Mouse (Mus musculus) forelimb bud, embryonic 11.5 days (tissue): Measurements from ENCODE around the gene Mast3.
A peak's percentile ranks its signal among the peaks of the same experiment; 100 is the strongest.

ENCODE experiments used
- DNase-seq: peaks from one replicate; pipeline ENCODE4 v3.0.0-alpha.2; 2012; ENCODE audit warnings: low read depth, low spot score

The Mast3 gene

DNA sequence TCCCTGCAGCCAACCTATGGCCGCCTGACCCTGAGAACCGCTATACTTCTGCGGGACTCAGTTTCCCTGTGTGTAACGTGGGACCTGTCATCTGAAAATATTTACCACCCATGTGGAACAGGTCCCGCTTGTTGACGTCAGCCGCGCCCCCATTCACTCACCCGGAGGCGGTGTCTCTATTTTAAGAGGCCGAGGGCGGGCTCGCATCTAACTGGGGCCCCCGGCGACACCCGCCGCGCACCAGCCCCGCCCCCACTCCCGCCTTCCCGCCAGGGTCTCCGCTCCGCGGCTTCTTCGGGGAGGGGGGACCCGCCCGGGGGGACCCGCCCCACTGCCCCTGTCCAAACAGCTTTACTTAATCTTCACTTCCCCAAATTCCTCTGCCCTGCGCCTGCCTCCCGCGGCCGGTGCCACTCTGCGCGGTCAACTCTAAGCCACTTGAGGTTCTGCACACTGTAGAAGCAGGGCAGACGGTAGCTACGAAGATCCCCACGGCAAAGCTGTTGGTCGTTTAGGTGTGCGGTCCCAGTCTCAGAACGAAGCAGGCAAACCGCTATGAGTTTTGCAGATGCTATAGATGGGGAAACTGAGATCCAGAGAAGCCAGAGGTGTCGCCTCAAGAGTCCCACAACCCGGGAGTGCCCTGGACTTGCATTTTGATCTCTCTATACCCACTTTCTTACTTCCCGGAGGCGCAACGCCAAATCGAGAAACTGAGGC, 933 bp downstream of the Mast3 start:
- no peak for DNase-seq

DNA sequence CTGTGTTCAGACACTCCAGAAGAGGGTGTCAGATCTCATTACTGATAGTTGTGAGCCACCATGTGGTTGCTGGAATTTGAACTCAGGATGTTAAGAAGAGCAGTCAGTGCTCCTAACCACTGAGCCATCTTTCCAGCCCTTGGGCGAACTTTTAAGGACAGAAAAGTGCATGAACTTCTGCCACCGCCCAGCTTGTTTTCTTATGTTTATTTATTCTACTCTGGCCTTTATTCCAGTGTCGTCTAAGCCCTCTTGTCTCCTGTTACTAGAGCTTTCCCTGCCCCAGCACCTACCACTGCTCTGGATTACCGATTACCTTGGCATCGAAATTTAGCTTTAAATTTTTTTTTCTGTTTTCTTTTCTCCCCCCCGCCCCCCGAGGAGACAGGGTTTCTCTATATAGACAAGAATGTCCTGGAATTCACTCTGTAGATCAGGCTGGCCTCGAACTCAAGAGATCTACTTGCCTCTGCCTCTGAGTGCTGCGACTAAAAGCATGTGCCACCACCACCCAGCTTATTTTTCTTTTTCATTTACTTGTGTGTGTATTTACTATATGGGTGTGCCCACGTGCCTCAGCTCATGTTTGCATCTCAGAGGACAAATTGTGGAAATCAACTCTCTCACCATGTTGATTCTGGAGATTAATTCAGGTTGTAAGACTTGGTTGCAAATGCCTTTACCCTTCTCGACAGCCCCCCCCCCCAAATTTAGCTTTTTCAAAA, 1.9 kb downstream of the Mast3 start:
- DNase-seq, result no peak

DNA sequence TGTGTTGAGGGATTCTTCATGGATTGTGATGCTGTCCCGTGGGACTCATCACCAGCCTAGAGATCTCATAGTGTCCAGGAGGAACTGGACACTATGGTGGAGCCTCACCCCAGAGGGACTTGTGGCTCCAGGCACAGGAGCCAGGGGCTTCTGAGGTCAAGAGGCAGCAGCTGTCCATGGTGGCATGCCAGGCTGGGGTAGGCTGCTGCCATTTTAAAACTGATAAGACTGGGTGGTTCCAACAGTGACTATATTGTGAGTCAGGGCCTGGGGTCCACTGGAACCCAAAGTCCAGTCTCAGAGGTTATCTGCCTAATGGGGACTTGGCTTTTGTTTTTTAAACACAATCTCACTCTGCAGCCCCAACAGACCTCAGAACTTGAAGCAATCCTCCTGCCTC, 3.0 kb downstream of the Mast3 start:
- no peak for DNase-seq

DNA sequence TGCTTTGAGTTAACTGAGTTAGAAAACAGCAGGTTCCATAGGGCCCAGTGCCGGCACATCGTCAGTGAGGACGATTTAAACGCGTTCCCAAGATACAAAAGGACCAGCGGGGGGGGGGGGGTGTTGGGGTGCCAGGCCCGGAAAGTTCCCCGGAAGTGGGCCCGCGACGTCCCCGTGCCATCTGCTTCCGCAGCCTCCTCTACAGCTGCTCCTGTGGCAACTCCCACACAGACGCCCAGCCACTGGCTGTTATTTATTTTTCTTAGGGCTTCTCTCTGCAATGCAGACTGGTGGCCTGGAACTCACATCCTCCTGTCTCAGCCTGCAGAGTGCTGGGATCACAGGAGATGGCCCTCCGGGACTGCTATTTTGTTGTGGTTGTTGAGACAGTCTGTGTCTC, 3.7 kb downstream of the Mast3 start:
- DNase-seq, result no peak

DNA sequence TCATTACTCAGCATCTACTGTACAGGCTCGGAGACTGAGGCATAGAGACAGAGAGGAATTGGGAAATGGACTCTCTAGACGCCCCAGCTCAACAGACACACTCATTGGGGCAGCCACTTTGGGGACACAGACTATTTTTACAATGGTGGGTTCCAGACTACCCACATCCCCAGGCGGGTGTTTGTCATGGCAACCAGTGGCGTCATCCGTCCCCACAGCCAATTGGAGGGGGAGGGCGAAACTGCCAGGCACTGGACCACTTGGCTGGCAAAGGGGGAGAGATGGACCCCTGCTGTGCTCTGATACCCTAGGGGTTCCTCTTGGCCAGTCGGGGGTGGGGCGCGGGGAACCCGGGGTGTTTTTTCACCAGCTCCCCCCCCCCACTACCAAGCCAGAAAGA, 4.2 kb downstream of the Mast3 start:
- DNase-seq, result no peak

DNA sequence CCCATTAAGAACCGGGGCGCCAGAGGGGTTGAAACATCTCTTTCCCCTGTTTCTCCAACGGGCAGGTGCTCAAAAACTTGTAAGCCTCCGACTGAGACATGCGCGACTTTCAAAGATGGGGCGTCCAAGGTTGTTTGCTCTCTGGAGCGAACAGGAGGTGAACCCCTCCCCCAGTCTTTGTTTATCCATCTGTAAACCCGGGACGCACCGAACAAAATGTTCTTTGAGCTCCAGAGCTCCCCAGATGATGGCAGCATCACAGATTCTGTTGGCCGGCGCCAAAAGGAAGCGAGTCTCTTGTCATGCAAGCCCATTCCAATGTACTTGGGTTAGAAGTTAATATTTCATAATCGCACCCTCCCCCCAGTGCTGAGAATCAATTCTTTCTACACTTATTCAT, 6.6 kb downstream of the Mast3 start:
- no peak for DNase-seq

DNA sequence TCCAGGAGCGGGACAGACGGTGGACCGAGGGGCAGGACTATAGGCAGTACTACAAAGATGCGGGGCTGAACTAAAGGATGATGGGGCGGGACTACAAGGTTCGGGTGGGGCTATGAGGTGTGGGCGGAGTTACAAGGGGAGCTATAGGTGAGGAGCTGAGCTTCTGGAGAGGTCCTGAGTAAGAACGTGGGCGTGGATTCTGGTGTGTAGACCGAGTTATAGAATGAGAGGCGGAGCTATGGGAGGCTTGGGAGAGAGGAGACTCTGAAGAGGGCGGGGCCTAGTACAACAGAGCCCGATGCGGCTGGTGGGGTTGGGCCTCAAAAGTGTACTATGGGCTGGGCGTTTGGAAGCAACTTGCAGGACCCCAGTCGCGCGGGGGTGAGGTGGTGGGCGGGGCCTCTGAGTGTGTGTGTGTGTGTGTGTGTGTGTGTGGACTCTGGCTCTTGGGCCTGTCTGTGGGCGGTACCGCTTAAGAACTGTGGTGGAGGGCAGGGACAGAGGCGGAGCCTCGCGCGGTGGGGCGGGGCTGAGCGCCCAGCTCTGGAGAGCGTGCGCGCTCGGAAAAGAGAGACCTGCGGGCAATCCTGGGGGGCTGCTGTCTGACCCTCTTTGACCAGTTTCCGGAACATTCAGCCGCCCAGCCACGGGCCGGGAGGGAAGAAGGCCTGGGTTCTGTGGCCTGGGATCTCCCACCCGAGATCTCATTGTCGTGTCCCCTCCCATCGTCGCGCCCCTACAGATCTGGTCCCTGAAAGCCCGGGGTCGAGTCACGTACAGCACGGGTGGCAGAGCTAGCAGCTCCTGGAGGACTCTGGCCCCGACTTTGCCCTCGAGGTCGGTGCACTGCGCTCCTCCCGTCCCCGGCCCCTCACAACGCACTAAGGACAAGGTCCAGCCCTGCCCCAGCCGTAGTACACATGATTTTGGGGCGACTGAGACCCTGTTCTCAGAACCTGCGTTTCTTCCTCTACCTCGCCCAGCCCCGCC, 7.5 kb downstream of the Mast3 start:
- peak; percentile 93 for DNase-seq

DNA sequence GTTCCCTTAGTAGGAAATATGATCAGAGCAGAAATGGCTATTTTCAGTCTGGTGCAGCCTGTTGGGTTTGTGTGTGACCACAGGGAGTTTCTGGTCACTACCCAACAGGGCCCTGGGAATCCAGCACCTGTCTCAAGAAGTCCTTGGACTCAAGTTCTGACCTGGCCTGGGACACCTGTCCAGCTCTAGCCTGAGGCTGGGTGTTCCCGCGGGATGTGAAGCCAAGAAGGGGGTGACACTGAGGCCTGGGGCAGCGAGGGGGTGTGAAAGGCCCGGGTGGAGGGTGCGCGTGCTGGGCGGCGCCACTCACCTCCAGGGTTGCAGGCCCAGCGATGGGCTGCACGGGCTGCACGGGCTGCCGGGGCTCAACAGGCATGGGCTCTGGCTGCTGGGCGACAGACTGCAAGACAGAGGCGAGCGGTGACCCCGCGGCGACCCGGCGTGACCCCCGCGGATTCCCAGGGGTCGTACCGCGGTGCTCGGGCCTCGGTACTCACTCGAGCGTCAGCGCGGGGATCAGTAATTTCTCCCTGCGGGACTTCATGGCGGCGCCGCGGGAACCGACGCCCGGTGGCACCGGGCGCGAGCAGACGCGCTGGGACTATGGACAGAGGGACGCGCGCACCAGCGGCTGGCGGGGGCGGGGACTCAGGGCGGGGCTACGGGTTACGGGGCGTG, 8.3 kb downstream of the Mast3 start:
- DNase-seq, result no peak

DNA sequence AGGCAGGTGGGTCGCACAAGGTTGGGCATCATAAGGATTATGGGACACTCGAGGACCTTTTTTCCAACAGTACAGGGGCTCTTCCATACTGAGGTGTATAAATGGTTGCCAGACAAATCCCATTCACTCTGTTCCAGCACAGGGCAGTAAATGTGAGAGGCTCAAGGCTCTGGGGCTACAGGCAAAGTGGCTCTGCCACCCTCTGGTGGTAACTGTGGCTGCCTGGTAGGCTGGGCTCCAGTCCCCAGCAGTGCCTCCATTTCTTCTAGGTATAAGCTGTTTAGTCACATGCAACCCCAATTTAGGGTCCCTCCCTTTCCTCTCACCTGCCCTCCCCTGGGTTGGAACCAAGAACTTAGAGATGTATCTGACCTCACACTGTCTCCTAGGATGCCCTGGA, 9.5 kb downstream of the Mast3 start:
- no peak for DNase-seq

DNA sequence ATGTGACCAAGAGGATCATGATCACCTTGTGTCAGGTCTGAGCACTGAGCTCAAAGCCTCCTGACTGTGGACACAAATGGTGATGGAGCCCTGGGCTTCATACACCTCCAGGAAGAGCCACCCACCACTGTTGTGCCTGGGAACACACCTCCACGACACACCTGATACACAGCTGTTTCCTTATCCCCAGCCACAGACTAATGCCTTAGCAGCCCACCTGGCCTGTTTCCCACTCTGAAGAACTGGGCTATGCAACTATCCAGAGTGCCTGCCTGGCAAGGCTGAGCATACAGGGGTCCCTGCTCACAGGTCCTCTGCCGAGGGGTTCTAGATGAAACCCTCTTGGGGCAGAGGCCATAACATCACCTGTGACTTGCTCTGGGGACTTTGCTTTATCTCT, 10.6 kb downstream of the Mast3 start:
- DNase-seq, result no peak

DNA sequence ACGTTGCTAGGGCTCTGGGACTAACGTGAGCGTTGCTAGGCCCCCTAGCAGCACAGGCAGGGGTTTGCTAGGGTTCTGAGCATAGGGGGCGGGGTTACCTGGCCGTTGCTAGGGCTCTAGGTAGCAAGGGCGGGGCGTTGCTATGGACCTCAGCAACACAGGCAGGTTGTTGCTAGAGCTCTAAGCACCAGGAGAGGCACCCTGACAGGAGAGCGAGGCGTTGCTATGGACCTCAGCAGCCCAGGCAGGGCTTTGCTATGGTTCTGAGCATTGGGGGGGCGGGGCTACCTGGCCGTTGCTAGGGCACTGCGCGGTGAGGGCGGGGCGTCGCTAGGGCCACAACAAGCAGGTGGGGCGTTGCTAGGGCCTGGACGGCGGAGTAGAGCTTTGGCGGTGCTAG, 12.2 kb downstream of the Mast3 start:
- DNase-seq, result no peak

DNA sequence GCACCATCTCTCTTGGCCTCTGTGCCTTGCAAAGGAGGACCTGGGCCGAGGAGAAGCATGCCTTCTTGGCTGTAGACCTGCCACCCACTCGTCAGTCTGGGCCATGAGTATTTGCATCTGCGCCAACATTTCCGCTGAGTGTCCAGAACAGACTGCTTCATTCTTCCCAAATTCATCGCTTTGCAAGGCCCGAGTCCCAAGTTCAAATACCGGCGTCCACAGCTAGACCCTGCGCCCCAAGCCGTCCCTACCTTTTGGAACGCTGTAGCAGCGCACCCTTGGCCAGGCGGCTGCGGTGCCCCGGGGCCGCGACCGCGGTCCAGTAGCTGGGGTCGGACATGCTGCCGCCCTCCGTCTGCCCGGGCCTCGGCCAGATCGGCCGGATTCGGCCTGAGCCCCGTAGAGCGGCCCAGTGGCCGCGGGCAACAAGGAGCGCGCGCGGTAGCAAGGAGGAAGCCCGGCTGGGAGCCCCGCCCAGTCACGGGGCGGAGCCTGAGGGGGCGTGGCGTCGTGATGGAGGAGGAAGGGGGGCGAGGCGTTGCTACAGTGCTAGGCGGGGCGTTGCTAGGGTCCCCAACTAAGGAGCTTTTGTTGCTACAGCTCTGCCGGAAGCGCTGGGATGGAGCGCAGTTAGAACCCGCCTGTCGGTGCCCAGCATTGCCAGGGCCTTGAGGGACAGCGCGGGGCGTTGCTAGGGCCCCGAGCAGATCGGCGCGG, 12.7 kb downstream of the Mast3 start:
- peak; percentile 96 for DNase-seq

DNA sequence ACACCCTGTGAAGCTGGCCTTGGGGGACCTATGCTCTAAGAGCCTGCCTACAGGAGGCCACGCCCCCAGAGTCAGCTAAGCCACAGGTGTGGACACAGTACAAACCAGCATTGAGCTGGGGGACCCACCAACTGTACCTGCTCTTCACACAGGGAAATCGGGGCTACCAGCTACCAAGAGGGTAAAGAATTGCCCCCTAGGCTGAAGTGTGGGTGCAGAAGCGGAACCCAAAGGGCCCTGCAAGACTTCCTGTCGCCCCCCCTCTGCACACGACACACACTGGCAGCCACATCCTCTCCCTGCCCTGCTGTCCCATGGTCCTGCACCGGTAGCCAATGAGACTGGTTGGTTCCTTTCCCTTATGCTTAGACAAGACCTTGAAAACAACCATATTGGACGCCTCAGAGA, 13.6 kb downstream of the Mast3 start:
- no peak for DNase-seq

DNA sequence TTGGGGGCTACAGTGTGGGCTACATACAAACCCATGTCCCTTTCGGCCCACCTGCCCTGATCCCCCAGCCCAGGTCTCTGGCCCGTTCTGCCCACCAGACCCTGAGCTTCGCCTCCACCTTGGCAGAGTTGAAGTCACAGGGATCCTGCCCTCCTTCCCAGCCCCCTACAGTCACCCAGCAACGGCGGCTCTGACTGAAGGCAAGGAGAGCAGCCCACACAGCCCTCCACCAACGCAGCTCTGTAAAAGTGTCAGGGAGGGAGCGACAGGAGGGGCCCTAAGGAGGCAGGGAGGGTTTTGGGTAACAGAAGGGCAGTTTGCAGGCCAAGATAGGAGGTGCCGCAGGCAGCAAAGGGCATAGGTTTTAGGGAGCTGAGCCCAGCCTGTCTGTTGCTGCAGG, 14.0 kb downstream of the Mast3 start:
- DNase-seq, result no peak

DNA sequence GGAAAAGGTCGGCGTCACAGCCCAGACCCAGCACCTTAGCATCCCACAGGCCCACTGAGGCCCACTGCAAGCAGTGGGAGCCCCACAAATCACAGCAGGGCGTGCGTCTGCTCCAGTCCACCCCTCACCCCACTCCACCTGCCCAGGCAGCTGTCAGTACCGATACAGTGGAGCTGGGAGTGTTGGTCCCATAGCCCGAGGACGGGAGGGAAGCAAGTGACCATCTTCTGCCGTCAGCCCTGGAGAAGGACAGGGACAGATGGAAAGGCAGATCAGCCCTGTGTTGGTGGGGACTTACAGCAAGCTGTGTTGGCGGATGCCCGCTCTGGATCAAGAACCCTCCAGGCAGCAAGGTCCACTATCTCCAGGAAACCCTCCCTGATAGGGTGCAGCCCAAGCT, 15.8 kb downstream of the Mast3 start:
- no peak for DNase-seq

DNA sequence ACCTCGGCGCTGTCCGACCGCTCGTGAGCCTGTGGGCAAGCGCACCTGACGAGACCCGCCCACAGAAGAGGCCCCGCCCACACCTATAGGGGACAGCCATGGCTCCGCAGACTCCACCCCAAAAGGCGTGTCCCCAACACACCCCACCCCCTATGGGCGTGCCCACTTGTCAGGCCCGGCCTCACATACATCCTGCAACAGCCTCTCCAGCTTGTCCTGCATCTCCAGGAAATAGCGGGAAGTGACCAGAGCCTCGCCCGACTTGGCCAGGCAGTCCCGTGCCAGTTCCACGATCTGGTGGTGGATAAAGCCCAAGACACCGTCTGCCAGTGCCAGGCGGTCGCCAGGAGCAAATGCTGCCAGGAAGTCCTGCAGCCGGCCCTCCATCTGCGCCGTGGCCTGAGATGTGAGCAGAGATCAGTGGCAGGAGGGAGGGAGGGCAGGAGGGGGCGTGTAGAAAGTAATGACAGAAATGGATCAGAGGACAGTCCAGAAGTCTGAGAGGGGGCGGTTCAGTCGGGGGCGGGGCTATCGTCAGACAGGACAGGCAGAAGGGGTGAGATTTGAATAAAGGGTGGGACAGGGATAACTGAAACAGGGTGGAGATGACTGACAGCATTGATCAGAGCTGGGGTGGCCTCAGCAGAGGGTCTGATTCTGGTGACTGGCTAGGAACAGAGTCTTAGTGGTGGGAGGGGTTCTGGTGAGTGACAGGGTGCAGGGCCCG, 16.8 kb downstream of the Mast3 start:
- DNase-seq, result peak; percentile 60

DNA sequence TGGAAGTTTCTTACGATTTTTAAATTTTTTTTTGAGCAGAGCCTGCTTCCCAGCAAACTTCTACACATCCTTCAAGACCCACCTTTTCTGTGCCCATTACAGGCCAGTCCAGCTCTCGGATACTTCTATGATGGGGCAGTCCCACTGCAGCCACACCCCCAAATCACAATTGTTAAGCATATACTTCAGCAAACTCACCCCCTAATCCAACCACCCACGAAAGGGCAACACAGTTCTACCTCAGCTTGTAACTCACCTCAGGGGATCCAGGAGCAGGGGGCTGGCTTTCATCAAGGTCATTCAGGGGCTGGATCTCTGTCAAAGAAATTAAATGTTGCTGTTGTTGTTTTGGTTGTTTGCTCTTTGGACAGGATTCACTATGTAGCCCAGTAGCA, 17.8 kb downstream of the Mast3 start:
- no peak for DNase-seq

DNA sequence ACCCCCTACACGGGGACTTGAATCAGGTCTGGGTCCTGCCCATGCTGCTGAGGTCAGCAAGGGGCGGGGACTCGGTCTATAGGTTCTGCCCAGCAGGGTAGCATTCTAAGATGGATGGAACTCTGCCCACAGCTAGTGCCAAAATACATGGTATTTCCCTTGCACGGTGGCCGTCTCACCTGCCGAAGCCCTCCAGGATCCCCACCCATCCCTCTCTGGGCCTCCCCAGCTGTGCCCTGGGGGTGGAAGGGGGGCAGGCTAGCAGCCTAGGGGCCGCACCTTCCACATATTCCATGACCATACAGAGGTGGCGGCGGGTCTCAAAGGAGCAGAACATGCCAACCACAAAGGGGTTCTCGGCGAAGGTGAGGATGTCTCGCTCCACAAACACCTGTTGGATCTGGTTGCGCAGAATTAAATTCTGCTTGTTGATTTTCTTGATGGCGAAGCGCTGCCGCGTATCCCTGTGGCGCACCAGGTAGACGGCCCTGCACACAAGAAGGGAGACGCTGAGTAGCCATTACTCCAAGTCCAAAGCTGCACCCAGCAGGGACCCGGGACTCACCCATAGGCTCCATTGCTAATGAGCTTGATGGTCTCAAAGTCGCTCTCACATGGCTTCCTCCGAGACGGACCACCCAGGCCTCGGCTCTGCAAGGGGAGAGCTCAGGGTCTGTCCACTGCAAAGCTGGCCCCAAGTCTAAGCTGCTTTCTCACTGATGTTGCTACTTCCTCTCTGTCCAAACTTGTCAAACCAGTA, 18.4 kb downstream of the Mast3 start:
- DNase-seq, result no peak

DNA sequence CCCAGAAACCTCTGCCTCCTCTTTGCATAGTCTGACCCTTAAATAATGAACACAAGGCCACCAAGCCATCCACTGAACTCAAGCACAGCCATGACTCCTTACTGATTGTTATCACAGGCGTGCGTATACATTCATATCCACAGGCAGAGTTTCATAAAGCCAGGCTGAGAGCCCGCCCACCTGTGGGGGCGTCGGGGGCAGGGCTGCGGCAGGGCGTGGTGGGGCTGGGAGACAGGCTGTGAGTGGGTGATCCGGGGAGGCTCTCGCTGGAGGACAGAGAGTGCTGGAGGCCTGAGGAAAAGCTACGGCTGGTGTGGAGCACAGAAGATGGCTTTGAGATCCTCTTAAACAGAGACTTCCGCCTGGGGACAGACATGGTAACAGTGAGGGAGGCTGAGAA, 24.8 kb downstream of the Mast3 start:
- no peak for DNase-seq
